Mouse (Mus musculus) forebrain, embryonic 13.5 days (tissue): ENCODE results near the gene Tmco1. TPM values are rescaled to one million over a fixed set of nuclear protein-coding genes. Genes with fewer than 3 reads are reported as not detected.

Source experiments
- ATAC-seq: fragments of 200-750 bp; cut with Nextera tagmentation; 2 replicates; pipeline ENCODE4 v1.8.0; 2017
- H3K27ac ChIP-seq: fragments of 300-500 bp; sonication (generic); 2 replicates; pipeline ENCODE4 v1.5.1; 2015; ENCODE audit warnings: inconsistent platforms, mild to moderate bottlenecking, moderate library complexity
- H3K27me3 ChIP-seq: fragments of 300-500 bp; sonication (generic); 2 replicates; pipeline ENCODE4 v1.6.1; 2015; ENCODE audit warnings: mild to moderate bottlenecking, inconsistent platforms
- H3K36me3 ChIP-seq: fragments of 300-500 bp; sonication (generic); 2 replicates; pipeline ENCODE4 v1.6.1; 2015; ENCODE audit warnings: mild to moderate bottlenecking, inconsistent platforms; ENCODE audit not compliant: poor library complexity, severe bottlenecking
- H3K4me1 ChIP-seq: fragments of 300-500 bp; sonication (generic); 2 replicates; pipeline ENCODE4 v1.6.1; 2015; ENCODE audit warnings: inconsistent platforms
- H3K4me2 ChIP-seq: fragments of 300-500 bp; sonication (generic); 2 replicates; pipeline ENCODE4 v1.6.1; 2015; ENCODE audit warnings: inconsistent platforms, mild to moderate bottlenecking, moderate library complexity
- H3K4me3 ChIP-seq: fragments of 300-500 bp; sonication (generic); 2 replicates; pipeline ENCODE4 v1.5.1; 2015; ENCODE audit warnings: mild to moderate bottlenecking, inconsistent platforms
- H3K9ac ChIP-seq: fragments of 300-500 bp; sonication (generic); 2 replicates; pipeline ENCODE4 v1.6.1; 2015; ENCODE audit warnings: mild to moderate bottlenecking, inconsistent platforms
- H3K9me3 ChIP-seq: fragments of 300-500 bp; sonication (generic); replicated peaks from 2 replicates; pipeline ENCODE4 v1.6.1; 2016; ENCODE audit warnings: inconsistent platforms
- WGBS: fragments of 180-500 bp; shearing (Covaris S2); methylation state at CpG from one replicate; pipeline ENCODE4 v1.1.7; 2015; 5-methylcytosine and 5-hydroxymethylcytosine counted together
- microRNA-seq: library from miRNA; unstranded; fragments of <30 nt; microRNA quantifications from one replicate; pipeline ENCODE4, GENCODE M21; 2016
- polyA plus RNA-seq: library from polyadenylated mRNA; unstranded; fragments of >200 nt; fragmentation: Nextera tagmentation; extraction: Ambion mirVana; gene quantifications from 2 replicates; pipeline ENCODE4 v1.2.1, GENCODE M21; 2015

The Tmco1 gene
- polyA plus RNA-seq, 1 experiment from 2014 or later: 74.1 TPM

DNA sequence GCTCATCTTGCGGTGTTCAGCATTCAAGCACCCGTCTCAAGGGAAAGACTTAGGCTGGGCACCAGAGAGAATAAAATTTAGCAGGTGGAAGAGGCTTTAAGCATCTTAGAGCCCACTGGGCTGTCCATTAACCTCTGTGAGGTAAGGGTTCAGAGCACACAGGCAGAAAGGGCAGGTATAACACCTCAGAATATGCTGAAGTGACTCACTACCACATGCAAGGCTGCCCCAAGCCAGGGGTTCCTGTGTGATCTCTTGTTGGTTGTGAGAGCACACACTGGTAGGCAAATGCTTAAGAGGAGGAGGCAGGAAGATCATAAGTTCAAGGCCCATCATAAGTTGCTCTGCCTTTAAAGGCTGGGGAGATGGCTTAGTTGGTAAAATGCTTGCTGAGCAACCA, 72.0 kb downstream of the Tmco1 start:
- 84% methylated on average over 2 of the region's 2 CpGs for WGBS
- no peak for ATAC-seq
- no peak overlapping the region for H3K4me2 ChIP-seq
- H3K4me3 ChIP-seq: no peak overlapping the region
- no peaks in the 10 kb centered on the region for H3K27me3 ChIP-seq
- no peaks in the 10 kb centered on the region for H3K9me3 ChIP-seq
- H3K27ac ChIP-seq: no peak overlapping the region
- peaks cover 15% of the 10 kb centered on the region for H3K4me1 ChIP-seq
- H3K9ac ChIP-seq: no peak overlapping the region
- peaks cover 10% of the 10 kb centered on the region for H3K36me3 ChIP-seq

DNA sequence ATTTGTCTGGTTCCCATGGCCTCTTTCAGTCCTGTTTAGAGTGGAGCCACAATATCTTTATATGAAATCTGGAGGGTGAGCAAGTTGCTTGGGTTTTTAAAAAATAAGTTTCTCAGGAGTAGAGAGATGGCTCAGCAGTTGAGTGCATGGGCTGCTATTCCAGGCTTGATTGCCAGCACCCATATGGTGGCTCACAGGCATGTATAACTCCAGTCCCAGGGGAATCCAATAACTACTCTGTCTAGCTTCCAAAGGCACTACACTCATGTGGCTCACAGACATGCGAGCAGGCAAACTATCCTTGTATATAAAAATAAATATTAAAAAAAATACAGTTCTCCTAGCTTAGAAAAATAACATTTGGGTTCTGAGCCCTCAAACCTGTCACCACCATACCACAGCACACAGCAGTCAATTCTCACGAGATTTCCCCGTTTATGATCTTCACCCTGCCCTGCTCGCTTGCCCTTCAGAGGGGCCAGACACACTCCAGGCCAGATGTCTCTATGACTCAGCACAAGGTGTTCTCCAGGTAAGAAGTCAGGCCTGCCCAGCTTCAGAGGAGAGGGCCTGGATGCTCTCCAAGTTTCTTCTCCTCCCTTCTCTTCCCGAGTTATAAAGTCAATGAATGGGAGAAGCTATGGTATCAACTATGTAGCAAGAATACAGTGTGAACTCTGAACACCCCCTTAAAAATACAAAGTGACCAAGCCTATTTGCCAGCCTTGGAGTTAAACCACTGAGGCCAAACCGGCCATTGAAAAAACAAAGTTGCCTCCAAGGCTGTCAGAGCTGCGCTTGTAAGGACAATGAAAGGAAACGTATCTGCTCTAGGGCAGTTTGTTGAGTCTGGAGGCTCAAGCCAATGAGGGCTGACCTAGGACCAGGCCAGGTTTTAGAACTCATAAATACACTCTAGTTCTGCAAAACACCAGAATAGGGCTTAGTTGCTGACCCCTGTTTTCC, 73.2 kb downstream of the Tmco1 start:
- H3K4me2 ChIP-seq: no peak overlapping the region
- no peak overlapping the region for H3K27ac ChIP-seq
- no peak overlapping the region for H3K9ac ChIP-seq
- H3K27me3 ChIP-seq: no peaks in the 10 kb centered on the region
- WGBS: 90% methylated on average over 8 of the region's 8 CpGs
- peaks cover 15% of the 10 kb centered on the region for H3K4me1 ChIP-seq
- ATAC-seq: no peak; the same call in 1 of the 2 replicates
- no peak overlapping the region for H3K4me3 ChIP-seq
- peaks cover 3% of the 10 kb centered on the region; the same call in 1 of the 2 replicates for H3K36me3 ChIP-seq
- no peaks in the 10 kb centered on the region for H3K9me3 ChIP-seq

DNA sequence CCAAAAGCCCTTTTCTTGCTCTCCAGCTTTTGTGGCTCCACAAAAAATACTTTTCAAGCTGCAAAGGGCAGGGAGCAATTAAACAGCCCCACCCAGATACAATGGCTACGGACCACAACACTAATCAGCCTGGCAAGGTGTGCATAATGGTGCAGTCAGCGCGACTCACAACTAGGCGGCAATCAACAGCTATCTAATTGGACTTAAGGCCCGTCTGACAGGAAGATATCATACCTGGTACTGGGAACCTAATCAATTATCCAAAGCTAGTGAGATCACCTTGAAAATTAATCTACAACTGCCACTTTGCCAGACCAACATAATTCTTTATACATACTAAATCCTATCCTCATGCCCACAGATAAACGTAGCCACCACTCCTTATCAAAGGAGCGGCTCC, 74.1 kb downstream of the Tmco1 start:
- ATAC-seq: no peak
- Histone ChIP-seq H3K4me2 (no peak overlapping the region), H3K4me1 (peaks cover 15% of the 10 kb centered on the region), H3K4me3 (no peak overlapping the region), H3K36me3 (no peaks in the 10 kb centered on the region), H3K9me3 (no peaks in the 10 kb centered on the region), H3K27ac (no peak overlapping the region), H3K27me3 (no peaks in the 10 kb centered on the region), H3K9ac (no peak overlapping the region)
- 79% methylated on average over 7 of the region's 7 CpGs for WGBS

DNA sequence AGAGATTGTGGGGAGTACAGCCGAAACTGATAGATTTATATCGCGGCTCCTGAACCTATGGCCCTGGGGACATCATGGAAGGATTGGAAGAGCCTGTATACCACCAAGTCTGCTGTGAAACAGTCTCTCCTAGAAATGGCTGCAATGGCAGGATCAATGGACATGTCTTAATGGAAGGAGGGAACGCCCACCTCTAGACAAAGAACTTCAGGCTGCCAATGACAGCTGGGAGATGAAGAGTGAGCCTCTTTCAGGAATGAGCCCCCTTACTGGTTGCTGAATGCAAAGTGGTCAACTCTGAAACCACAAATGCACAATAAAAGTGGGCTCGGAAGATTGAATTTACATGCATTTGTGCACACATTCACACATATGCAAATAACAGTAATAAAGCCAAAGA, 74.6 kb downstream of the Tmco1 start:
- Histone ChIP-seq H3K36me3 (no peaks in the 10 kb centered on the region), H3K27me3 (no peaks in the 10 kb centered on the region), H3K4me2 (no peak overlapping the region), H3K9ac (no peak overlapping the region), H3K4me3 (no peak overlapping the region), H3K4me1 (peaks cover 13% of the 10 kb centered on the region), H3K27ac (no peak overlapping the region), H3K9me3 (no peaks in the 10 kb centered on the region)
- ATAC-seq: no peak
- 78% methylated on average over 5 of the region's 5 CpGs for WGBS

DNA sequence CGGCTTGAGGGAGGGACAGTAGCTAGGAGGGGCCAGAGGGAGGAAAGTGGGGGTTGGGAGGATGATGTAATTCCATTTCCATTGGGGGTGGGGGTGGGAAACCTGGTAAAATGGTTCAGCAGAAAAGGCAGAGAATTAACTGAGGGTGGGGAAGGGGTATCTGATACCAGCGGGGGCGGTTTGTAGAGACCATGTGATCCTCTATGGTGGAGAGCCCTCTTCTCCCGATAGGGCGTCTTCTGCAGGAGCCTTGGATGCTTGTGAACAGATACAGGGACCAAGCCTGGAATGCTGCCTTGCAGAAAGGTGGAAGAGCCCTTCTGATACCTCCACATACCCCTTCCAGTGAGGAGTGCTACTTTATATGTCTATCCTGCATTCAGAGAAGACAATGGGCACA, 75.0 kb downstream of the Tmco1 start:
- 84% methylated on average over 5 of the region's 5 CpGs for WGBS
- no peak overlapping the region for H3K9ac ChIP-seq
- no peaks in the 10 kb centered on the region for H3K36me3 ChIP-seq
- no peak overlapping the region for H3K4me2 ChIP-seq
- H3K4me1 ChIP-seq: peaks cover 9% of the 10 kb centered on the region; the same call in 1 of the 2 replicates
- H3K4me3 ChIP-seq: no peak overlapping the region
- H3K27me3 ChIP-seq: no peaks in the 10 kb centered on the region
- no peak overlapping the region for H3K27ac ChIP-seq
- no peaks in the 10 kb centered on the region for H3K9me3 ChIP-seq
- no peak for ATAC-seq

Small RNAs within 50 kb of the gene (microRNA-seq; reads per million reads assigned to microRNA genes)
- gene Gm25911: 0.80 reads per million
- gene Mir6347: not detected

Other genes starting within 250 kb of the Tmco1 start
- gene Uck2, start 23.1 kb upstream of the Tmco1 start, polyA plus RNA-seq: 72.7 and 73.6 TPM in 2 replicates
- gene Aldh9a1, start 41.6 kb downstream of the Tmco1 start, polyA plus RNA-seq: 23.2 and 24.8 TPM in 2 replicates
- 59.2 and 59.3 TPM in 2 replicates for gene Mgst3, start 85.5 kb downstream of the Tmco1 start, polyA plus RNA-seq
- gene Lrrc52, start 158.4 kb downstream of the Tmco1 start, polyA plus RNA-seq: not detected in 2 replicates